Mouse (Mus musculus) myocyte (in vitro differentiated cells): ENCODE measurements at regions not wholly inside any gene's neighbourhood (a gene's known extent, or its start where the extent isn't known, plus 50 kb on each side); places are given as distances from the start of the nearest gene placed in this dataset.
A peak's percentile ranks its signal among the peaks of the same experiment; 100 is the strongest.

ENCODE experiments used
- H3K27me3 ChIP-seq: one replicate; pipeline ENCODE4 v1.6.1; 2011; ENCODE audit not compliant: control insufficient read depth, insufficient read depth, insufficient read length
- H3K36me3 ChIP-seq: one replicate; pipeline ENCODE4 v1.6.1; 2011; ENCODE audit not compliant: control insufficient read depth, insufficient read depth
- H3K4me2 ChIP-seq: one replicate; pipeline ENCODE4 v1.6.1; 2011; ENCODE audit warnings: low read depth, control low read depth
- H3K4me3 ChIP-seq: one replicate; pipeline ENCODE4 v1.5.1; 2011; ENCODE audit warnings: mild to moderate bottlenecking, control low read depth, moderate library complexity
- H3K79me2 ChIP-seq: one replicate; pipeline ENCODE4 v1.6.1; 2011; ENCODE audit not compliant: control insufficient read depth, insufficient read depth
- H3ac ChIP-seq: one replicate; pipeline ENCODE4 v1.6.1; 2011; ENCODE audit not compliant: control insufficient read depth, insufficient read length
- CEBPB ChIP-seq: IDR thresholded peaks from 2 replicates; pipeline ENCODE4 v1.6.1; 2011; ENCODE audit warnings: mild to moderate bottlenecking, moderate library complexity; ENCODE audit not compliant: poor library complexity, insufficient read depth, severe bottlenecking
- E2F4 ChIP-seq: IDR thresholded peaks from one replicate; pipeline ENCODE4 v1.6.1; 2011; ENCODE audit warnings: mild to moderate bottlenecking, control low read depth, moderate library complexity; ENCODE audit not compliant: insufficient read depth
- MAX ChIP-seq: IDR thresholded peaks from one replicate; pipeline ENCODE4 v1.6.1; 2011; ENCODE audit warnings: low read depth, mild to moderate bottlenecking, control low read depth
- MYOD1 ChIP-seq, 3 experiments: IDR thresholded peaks; one replicate each; pipeline ENCODE4 v1.6.1; 2011; ENCODE audit warnings: control low read depth in 2 of 3, low read depth in 2 of 3, mild to moderate bottlenecking in 2 of 3, moderate library complexity in 1 of 3; ENCODE audit not compliant: insufficient read length in 2 of 3, control insufficient read depth in 1 of 3
- MYOG ChIP-seq, 3 experiments: IDR thresholded peaks; one replicate each; pipeline ENCODE4 v1.6.1; 2011; ENCODE audit warnings: control low read depth in 2 of 3, low read depth in 2 of 3, mild to moderate bottlenecking in 2 of 3; ENCODE audit not compliant: insufficient read length in 2 of 3, control insufficient read depth in 1 of 3, insufficient read depth in 1 of 3
- POLR2A ChIP-seq: IDR thresholded peaks from one replicate; pipeline ENCODE4 v1.6.1; 2011; ENCODE audit warnings: low read depth, mild to moderate bottlenecking, control low read depth, moderate library complexity; ENCODE audit not compliant: insufficient read length
- POLR2AphosphoS2 ChIP-seq: IDR thresholded peaks from one replicate; pipeline ENCODE4 v1.6.1; 2011; ENCODE audit warnings: low read depth, control low read depth; ENCODE audit not compliant: insufficient read length
- REST ChIP-seq: IDR thresholded peaks from one replicate; pipeline ENCODE4 v1.6.1; 2011; ENCODE audit warnings: mild to moderate bottlenecking, control low read depth, moderate library complexity; ENCODE audit not compliant: insufficient read depth, insufficient read length
- SRF ChIP-seq: IDR thresholded peaks from one replicate; pipeline ENCODE4 v1.6.1; 2011; ENCODE audit warnings: low read depth; ENCODE audit not compliant: control insufficient read depth, insufficient read length
- TCF12 ChIP-seq: IDR thresholded peaks from one replicate; pipeline ENCODE4 v1.6.1; 2011; ENCODE audit warnings: mild to moderate bottlenecking, control low read depth; ENCODE audit not compliant: poor library complexity, insufficient read depth, severe bottlenecking
- TCF3 ChIP-seq: IDR thresholded peaks from one replicate; pipeline ENCODE4 v1.6.1; 2011; ENCODE audit warnings: low read depth, control low read depth; ENCODE audit not compliant: insufficient read length
- USF1 ChIP-seq: IDR thresholded peaks from one replicate; pipeline ENCODE4 v1.6.1; 2011; ENCODE audit warnings: low read depth, mild to moderate bottlenecking, control low read depth, moderate library complexity

DNA sequence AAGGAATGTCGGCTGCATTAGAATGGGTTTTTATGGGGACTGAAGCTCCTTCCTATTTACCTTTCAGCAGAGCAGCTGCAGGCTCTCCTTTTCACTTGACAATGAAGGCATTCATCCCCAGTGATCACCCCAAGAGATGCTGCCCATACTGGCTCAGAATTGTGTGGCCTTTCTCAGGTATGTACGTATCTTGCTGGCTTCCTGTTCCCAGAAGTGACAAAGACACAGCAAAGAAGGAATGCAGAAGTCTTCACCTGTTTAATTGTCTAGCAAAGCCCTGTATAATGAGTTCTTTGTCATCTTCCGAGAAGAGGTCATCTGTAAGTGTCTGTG is 185.8 kb upstream of the Mpdz start:
- H3K27me3 ChIP-seq = no peaks in the 10 kb centered on the region
- H3K79me2 ChIP-seq = no peaks in the 10 kb centered on the region
- H3K4me3 ChIP-seq = no peak overlapping the region
- H3K4me2 ChIP-seq = no peak overlapping the region
- TF ChIP-seq POLR2A (no peak), TCF3 (no peak)
- H3ac ChIP-seq = no peak overlapping the region
- H3K36me3 ChIP-seq = no peaks in the 10 kb centered on the region

DNA sequence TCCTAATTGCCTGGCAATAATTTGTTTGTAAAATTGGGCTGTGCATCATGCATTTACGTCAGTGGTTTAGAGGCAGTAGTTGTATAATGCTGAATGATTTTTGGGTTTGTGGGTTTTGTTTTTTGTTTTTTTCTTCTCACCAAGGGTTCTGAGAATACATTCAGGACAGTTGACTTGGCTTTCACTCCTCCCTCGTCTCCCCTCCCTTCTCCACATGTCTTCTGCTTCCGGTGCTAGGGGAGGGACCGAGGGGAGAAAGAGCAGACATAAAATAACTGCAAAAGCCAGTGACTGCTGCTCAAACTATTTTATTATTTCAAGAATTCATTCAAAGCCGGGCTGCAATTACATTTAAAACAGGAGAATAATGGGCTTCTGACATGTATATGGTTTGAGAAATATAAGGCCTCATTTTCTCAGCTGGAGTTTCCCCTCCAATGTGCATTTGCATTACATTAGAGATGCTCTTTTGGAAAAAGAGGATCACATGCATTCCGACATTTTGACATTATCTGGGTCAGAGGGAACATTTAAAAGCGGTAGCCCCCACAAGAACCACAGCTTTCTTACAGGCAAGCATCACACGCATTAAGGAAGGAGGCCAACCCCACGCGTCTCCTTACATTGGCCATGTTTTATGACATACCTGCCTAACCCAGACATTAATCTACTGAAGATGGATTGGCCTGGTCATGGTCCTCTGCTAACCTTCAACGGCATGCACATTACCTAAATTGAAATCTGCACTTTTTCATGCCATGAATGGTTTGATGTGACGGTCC is 185.3 kb upstream of the Mpdz start:
- Histone ChIP-seq H3K36me3 (no peaks in the 10 kb centered on the region), H3ac (no peak overlapping the region), H3K4me3 (no peak overlapping the region), H3K4me2 (no peak overlapping the region), H3K27me3 (no peaks in the 10 kb centered on the region), H3K79me2 (no peaks in the 10 kb centered on the region)
- TF ChIP-seq REST = no peak
- no peak for TF ChIP-seq USF1
- TF ChIP-seq MYOG (IDR thresholded peaks at IDR 0.05; ENCODE audit: control insufficient read depth in 1 of 3, insufficient read depth in 1 of 3, insufficient read length in 2 of 3, low read depth in 2 of 3) = no peak
- no peak for TF ChIP-seq E2F4
- TF ChIP-seq TCF12 = no peak
- no peak for TF ChIP-seq TCF3
- no peak for TF ChIP-seq MYOD1 (IDR thresholded peaks at IDR 0.05; ENCODE audit: control insufficient read depth in 1 of 3, insufficient read length in 2 of 3, low read depth in 2 of 3)
- TF ChIP-seq CEBPB = no peak
- TF ChIP-seq POLR2AphosphoS2 = no peak
- TF ChIP-seq POLR2A = no peak

DNA sequence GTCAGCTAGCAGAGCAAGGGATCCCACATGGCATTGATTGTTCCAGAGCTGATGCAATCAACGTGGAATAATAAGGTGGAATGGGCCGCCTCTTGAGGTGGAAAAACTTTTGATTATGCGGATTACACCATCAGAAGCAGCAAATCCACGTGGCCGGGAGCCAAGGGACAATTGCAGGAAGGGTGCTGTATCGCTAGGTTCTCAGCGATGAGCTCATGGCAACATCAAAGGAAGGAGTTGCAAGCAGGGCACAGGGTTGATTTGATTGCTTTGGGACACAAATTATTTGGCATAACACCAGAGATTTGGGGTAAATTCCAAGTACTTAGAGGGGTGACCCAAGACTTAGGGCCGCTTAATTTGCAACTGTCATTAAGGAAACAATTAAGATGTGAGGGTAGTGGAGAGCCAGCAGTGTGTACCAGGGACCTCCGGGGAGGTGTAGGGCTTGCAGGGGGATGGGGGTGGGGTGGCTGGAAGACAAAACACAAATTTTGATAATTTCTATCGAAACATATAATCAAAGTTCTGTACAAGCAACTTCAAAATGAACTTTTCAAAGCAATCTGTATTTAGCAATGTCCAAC is 182.8 kb upstream of the Mpdz start:
- Histone ChIP-seq H3ac (no peak overlapping the region), H3K27me3 (no peaks in the 10 kb centered on the region), H3K36me3 (no peaks in the 10 kb centered on the region), H3K4me2 (no peak overlapping the region), H3K4me3 (no peak overlapping the region), H3K79me2 (no peaks in the 10 kb centered on the region)
- TF ChIP-seq SRF (no peak), POLR2AphosphoS2 (no peak), MAX (no peak), MYOG (IDR thresholded peaks at IDR 0.05; ENCODE audit: control insufficient read depth in 1 of 3, insufficient read depth in 1 of 3, insufficient read length in 2 of 3, low read depth in 2 of 3) (no peak), USF1 (no peak), TCF3 (no peak), E2F4 (no peak), MYOD1 (IDR thresholded peaks at IDR 0.05; ENCODE audit: control insufficient read depth in 1 of 3, insufficient read length in 2 of 3, low read depth in 2 of 3) (no peak), CEBPB (no peak), REST (no peak), TCF12 (no peak), POLR2A (no peak)

DNA sequence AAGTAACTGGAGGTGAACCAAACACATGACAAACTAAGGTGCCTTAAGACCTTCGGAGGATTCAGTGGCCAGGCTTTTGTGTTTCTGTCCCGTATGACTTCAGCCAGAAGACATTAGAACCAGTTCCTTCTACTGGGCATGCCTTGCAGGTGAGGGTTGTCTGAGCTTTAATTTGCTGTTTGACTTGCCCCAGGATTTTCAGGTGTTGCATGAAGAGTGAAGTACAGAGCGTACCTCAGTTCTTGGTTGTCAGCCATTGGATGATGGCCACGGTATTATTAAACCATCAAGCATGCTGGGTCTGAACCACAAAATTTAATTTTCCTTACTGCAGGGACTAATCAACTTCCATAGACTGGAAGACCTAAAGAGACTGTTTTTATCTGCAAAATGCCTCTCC is 181.5 kb upstream of the Mpdz start:
- H3K4me2 ChIP-seq = no peak overlapping the region
- no peaks in the 10 kb centered on the region for H3K27me3 ChIP-seq
- H3K36me3 ChIP-seq = no peaks in the 10 kb centered on the region
- H3K4me3 ChIP-seq = no peak overlapping the region
- no peak overlapping the region for H3ac ChIP-seq
- no peak for TF ChIP-seq MYOD1 (IDR thresholded peaks at IDR 0.05; ENCODE audit: control insufficient read depth in 1 of 3, insufficient read length in 2 of 3, low read depth in 2 of 3)
- TF ChIP-seq CEBPB = no peak
- no peak for TF ChIP-seq TCF3
- no peaks in the 10 kb centered on the region for H3K79me2 ChIP-seq

DNA sequence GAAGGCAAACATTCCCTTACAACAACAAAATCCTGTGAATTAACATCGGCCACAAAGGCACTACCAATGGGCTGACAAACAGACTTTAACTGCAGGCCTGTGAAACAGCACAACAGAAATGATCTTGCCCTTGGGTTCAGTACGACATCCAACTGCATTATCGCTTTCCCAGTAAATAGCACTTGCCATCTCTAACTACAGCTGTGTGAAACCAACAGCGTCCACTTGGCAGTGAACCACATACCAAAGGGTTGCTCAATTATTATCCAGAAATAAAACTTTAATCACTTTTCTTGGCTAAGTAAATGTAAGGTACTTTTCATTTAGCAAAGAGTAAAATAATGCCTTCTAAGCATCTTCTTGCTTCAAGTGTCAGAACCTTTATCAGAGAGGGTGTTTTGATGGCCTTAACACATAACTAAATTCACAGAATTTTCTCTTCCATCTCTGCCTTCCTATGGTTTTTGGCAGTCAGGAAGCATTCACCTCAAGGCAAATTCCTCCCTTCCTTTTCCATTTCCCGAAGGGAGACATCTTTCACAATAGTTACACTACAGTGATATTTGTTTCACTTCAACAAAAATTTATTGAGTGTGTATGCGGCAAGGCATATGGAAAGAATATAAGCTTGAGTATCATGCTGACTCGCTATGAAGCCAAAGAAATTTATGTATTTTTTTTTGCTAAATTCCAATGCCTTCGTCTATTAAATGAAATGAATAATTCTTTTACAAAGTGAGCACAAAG is 178.9 kb upstream of the Mpdz start:
- H3K4me2 ChIP-seq = no peak overlapping the region
- peak; percentile 68; the same call in 1 of the 2 replicates for TF ChIP-seq CEBPB
- no peak for TF ChIP-seq POLR2AphosphoS2
- H3K27me3 ChIP-seq = no peaks in the 10 kb centered on the region

More for the DNA sequence above, 178.9 kb upstream of the Mpdz start:
- H3K79me2 ChIP-seq = no peaks in the 10 kb centered on the region
- H3ac ChIP-seq = no peak overlapping the region
- H3K36me3 ChIP-seq = no peaks in the 10 kb centered on the region
- H3K4me3 ChIP-seq = no peak overlapping the region
